Mouse (Mus musculus): ENCODE data around the gene Tspear. TPM values are rescaled to one million over a fixed set of nuclear protein-coding genes. Genes with fewer than 3 reads are reported as not detected.
"Not testable (repeated sequence)": the region's sequence is repeated elsewhere in the genome, so short reads cannot be mapped to it uniquely, and the experiment has no call there.

The Tspear gene
- total RNA-seq (2022): 1 to 10 TPM in 1 of 4 experiments, under 1 TPM in 3; 0.35 to 1.1 (median 0.74) TPM

DNA sequence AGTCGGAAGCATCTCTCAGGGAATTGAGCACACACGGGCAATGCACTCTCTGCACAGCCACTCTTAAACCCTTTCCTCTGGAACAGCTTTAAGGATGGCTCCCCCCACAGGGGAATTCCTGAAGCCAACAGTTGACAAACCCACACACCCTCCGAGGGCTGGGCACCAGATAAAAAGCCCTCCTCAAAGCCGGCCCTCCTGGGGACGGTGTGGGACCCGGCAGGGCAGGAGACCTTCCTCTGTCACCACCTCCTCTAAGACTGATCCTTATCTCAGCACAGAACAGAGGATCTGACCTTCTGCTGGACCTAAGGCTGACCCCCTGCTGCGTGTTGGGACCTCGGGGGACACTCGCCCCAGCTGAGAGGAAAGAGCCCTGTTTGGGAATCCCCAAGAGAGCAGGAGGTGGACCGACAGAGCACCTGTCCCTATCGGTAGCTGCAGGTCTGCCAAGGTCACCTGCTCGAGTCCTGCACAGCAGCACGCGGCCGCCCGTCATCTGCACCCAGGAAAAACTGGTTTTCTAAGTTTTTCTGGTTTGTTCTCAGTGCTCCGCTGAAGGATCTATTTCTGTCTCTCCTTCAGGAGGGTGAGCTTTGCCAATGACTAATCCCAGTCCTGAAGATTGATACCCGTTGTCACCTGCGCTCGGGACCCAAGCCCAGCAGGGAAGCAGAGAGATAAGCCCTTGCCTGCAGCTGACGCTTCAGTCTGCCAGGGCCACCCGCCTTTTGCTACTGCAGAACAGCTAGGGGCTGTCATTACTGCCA lies at the start of gene Tspear:
Gene Tspear (plus strand): TSS at position 675 of the 770 bp plus-strand sequence.
- DNase-seq (ENCODE audit: low spot score in 2 of 2): no peak

DNA sequence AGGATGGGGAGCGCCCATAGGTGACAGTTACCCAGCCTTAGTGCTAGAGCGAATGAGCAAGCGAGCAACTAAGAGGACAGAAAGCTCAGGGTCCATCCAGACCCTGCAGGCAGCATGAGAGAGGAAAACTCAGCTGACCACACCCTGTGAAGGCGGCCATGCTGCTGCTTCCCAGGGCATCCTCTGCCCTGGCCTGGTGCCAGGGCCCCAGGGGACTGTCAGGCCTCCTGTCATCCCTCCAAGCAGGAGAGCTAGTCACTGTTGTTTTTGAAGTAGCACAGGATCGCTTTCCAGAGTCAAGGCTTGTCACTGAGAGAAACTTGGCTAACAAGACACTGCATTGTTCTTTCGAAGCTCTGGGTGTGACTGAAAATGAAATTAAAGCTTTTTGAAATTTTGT lies 47.4 kb upstream of the Tspear start:
- DNase-seq (ENCODE audit: low spot score in 2 of 2): no peak

DNA sequence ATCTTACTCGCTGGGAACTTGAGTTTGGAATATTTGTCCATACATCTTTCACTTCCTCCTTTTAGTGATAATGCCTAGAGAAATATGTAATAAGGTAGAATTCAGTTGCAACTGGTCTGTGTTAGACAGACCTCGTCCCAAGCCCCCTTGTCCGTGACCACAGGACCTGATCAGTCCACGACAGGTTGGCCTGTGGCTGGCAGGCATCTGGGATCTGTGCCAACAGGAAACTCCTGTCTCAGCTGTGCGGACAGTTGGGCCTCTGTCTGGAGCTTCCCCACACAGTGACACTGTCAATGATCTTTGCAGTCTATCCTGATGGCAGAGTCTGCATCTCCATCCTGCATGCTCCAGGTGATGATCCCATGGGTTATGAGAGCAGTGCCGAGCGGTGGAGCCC lies 43.2 kb upstream of the Tspear start:
- no peak for DNase-seq (ENCODE audit: low spot score in 2 of 2)

DNA sequence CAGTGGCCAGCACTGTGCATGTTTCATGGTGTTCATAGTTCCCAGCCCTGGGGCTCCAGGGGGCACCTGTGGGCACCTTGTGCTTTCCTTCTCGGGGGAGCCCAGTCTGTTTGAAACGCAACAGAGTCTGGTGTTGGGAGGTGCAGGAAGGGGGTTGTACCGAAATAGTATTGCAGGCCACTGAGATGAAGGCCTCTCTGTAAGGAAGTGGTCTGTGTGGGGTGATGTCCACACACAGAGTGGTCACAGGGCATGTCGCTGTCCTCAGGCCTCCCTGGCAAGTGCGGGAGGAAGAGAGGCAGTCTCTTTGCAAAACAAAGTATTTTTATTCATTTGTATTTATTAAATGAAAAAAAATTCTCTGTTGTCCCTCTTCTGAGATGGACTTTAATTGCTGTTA lies 40.8 kb upstream of the Tspear start:
- no peak for DNase-seq (ENCODE audit: low spot score in 2 of 2)

DNA sequence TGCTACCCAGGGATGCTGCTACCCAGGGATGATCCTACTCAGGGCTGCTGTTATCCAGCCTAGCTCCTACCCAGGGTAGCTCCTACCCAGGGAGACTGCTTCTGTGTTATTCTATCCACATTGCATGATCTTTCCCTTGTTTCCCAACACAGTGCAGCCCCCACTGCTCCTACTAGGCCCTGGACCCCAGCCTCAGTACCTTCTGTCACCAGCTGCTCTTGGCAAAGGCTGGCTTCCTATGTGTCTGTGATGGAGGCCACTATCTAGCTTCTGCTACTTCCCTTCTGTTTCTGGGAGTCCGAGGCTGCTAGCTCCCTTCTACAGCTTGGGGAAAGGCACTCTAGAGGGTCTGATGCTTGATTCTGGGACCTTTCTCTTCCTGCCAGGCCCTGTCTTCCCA lies 38.9 kb upstream of the Tspear start:
- no peak for DNase-seq (ENCODE audit: low spot score in 2 of 2)

DNA sequence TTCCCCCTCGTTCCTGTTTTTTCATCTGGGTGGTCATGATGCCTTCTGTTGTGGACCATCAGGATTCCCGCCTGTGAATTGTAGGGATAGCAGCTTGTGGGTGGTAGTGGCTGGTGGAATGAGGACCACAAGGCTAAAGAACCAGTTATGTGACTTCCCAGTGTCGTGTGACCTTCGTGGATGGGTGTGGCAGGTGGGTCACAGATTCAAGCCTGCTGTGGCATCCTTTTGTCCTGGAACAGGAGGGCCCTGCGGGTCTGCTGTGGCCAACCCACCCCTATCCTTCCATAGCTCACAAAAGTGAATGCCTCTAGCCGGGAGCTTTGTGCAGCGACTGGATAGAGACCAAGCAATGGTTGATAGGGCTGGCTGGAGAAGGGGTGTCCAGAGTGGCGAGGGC lies 38.5 kb upstream of the Tspear start:
- no peak for DNase-seq (ENCODE audit: low spot score in 2 of 2)

DNA sequence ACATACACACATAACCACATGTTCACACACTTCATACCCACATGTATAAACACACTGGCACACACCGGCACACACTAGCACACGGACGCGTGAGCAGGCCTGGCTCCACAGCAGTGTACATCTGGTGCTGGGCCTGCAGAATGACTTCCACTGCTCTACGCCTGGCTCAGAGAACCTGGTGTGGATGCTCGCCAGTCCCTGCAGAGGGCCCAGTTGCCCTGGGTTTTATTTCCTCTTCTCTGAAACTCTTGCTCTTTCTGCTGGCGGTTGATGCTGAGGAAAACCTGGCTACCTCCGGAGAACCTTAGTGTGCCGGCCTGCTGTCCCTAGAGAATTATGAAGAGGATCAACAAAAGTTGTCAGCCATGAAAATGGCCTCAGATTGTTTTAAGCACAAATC lies 34.3 kb upstream of the Tspear start:
- no peak for DNase-seq (ENCODE audit: low spot score in 2 of 2)

DNA sequence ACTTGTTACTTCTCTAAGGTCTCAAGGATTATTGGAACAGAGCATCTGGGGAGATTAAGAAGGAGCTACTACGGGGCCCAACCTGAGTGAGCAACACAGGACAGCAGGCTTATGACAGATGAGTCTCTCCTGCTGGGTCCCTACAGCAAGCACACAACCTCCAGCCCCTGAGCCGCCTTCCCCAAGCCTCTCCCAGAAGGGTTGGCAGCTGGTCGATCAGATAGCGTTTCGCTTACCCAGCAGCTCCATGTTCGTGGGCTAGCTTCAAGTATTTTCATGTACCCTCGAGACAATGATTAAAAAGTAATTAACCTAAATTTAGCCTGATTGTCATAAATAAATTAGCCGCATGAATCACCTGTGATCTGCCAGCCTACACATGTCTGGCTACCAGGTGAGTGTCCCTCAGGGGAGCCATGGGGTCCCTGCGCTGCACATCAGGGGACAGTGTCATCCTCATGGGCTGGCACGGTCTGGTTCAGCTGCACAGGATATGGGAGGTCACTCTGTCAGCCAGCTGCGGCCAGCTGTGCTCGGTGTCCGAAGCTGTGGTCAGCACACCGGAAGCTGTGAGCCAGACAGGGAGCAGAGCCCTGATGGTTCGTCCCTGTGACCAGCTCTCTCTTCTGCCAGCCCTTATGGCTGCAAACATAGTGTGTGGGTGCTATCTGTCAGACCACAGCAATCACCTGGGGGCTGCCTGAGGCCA lies 27.9 kb upstream of the Tspear start:
- no peak for DNase-seq (ENCODE audit: low spot score in 2 of 2)

DNA sequence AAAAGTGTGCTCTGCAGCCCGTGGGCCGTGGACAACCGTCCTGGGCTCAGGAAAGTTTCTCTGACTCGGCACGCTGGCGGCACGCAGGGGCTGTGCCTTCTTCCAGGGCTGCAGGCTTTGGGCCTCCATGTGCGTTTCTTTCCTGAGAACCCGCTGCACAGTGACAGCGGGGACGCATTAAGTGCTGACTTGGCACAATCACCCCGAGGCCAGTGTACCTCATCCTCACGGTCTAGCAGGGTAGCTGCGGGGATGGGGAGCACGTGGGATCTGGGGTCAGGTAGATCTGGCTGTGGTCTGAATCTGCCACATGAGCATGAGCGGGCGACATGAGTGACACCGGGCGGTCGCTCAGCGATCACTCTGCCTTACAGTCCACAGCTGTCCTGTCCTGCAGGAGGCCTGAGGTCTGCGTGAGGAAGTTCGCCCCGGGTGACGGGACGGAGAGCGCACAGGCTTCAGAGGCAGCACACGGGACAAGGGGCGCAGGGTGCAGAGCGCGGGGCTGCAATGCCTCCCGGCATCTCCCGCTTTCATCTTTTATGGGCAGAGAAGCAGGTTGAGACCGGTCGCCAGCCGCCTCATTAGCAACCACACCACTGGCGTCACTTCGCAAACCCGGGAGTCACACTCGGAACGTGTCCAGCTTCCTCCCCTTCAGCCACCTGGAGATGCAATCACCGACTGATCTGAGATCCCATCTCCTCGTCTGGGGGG lies 22.3 kb upstream of the Tspear start:
- DNase-seq (ENCODE audit: low spot score in 2 of 2): no peak

DNA sequence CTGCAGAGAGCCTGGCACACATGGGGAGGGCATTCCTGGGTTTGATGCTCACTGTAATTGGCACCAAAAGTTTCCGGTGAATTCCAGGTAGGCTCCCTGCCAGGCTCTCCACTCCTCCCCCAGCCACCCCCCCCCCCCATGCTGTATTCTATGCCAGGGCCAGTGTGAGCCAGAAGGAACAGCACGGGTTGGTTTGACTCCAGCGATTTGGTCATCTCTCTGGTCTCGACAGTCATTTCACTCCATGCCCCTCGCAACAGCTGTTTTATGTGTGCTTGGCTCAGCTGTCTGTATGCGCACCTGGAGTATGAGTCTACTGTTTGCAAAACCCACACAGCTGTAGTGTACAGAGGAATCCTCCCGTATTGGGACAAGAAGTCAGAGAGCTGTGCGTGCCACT lies 20.0 kb upstream of the Tspear start:
- DNase-seq (ENCODE audit: low spot score in 2 of 2): no peak

DNA sequence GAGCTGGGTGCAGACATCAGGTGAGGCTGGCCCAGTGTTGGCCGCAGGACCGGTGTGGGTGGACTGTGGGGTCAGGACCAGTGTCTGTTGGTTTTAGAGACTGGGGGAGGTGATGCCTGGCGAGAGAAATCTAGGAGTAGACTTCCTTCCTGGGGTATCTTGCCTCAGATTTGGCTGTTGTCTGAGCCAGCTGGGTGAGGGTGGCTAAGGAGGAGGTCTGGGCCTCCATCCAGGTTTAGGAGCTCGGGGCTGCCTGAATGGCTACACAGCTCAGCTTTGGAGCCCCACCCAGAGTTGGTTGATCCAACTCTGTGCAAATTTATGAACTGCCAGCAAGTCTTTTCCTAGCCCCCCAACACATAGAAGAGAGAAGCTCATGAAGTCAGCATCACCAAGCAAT lies 19.0 kb upstream of the Tspear start:
- DNase-seq (ENCODE audit: low spot score in 2 of 2): peak in 1 of 2 experiments; percentile 43

DNA sequence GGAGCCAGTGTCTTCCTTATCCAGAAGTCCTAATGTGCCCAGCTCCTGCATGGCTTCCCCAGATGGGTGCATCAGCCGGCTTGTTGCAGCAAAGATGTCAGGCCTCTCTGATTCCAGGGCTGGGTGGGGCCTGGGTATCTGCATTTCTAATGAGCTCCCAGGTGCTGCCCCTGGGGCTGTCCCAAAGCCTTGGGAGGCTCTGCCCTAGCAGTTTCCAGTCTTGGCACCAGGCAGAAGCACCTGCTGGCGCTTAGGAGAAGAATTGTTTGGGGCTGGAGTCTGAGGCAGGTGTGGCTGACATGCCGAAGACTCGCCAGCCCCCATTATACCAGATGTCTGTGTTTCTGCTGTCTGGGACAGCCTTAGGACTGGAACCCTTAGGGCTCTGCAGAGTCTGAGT lies 15.7 kb upstream of the Tspear start:
- DNase-seq (ENCODE audit: low spot score in 2 of 2): no peak

DNA sequence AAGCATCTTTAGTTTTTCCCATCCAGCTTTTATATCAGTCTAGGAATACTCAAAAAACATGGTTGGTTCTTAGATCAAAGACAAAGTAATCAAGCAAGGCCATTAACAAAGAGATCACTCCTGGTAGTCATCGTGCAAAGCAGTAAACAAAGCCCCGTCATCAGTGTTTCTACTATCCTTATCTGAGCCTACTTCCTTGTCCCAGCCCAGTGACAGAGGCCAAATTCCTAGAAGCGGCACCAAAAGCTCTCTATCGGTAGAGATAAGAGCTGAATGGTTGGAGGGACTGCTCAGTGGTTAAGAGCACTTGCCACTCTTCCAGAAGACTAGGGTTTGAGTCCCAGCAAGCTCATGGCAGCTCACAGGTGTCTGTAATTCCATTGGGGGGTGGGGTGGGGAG lies 14.8 kb upstream of the Tspear start:
- no peak for DNase-seq (ENCODE audit: low spot score in 2 of 2)

DNA sequence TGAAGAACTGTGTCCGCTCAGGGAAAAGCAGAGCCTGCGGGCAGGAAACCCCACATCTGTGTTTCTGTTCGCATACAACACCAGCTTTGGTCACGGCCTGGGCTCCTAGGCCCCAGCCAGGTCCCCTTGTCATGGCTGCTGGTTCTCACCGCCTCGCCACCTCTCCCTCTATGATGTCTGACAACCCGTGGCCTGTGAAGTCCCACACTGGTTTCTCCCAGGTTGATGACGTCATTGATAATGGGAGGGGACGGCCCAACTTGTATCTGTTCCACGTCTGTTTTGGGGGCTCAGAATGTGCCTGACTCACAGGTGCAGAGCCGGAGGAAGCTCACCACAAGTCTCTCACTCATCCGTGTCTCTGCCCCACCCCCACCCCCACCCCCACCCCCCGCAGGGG lies 12.6 kb upstream of the Tspear start:
- DNase-seq (ENCODE audit: low spot score in 2 of 2): no peak

DNA sequence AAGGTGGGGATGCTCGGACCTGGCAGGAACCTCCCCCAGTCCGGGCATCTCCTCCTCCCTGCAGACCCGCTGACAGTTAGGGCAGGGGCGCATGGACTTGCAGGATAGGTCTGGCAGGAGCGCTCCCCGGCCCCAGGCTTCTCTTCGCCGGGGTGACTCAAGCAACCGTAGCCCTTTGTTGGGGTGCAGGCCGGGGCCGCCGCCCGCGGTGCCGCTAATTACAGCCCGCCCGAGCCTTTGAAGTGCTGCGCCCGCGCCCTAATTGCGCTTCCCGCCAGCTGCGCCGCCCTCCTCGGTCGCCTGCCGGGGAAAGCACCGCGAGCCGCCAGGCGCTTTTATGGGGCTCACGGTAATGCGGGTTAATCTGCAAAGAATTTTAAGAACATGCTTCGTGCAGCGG lies 8.8 kb upstream of the Tspear start:
- DNase-seq (ENCODE audit: low spot score in 2 of 2): no peak

DNA sequence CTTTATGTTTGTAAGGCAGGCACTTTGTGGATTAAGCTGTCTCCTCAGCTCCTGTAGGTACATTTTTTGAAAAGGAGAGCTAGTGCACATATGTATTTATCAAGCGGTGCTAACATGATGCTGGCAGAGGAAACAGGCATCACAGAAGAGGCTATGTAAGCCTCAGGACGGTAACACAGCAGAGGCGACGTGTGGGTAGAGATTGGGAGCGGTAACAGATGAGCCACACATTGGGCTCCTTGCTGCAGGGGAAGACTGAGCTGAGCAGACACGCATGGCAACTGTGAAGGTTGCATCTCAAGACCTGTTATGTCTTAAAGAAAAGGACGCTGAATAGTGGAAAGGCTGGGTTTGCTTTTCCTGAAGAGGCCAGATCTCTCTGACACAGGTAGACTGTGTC lies 3.4 kb upstream of the Tspear start:
- peak in 1 of 2 experiments; percentile 17 for DNase-seq (ENCODE audit: low spot score in 2 of 2)

DNA sequence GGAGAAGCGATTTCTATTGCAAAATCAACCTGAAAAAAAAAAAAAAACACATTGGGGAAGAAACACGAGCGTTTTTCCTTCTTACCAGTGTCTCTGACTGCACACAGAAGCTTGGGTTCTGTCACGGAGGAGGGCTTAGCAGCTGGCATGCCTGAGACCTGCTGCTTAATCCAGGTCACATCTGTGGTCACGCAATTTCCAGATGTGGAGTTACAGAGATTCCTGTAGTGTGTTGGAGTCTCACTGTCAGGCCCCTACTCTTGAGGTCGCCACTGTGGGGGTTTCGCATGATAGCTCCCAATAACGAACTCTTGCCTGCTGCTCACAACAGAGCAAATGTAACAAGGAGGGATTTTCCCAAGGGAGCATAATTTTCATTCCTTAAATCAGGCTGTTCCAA lies 2.2 kb upstream of the Tspear start:
- no peak for DNase-seq (ENCODE audit: low spot score in 2 of 2)

DNA sequence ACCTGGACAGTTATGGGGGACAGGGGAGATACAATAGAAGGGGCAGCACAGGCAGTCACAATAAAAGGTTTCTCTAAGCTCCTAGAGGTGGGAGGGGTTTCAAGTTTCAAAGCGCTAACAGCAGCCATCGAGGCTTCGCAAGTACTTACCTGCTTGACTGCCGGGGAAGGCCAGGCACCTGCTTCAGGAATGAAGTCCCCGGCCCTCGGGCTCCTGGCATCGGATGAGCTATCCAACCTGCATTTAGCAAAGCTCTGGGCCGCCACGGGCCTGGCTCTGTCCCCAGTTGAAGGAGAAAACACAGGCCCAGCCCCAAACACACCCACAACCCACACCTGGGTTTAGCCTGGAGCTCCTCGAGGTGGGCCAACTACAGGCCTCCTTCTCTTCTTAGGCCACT lies 652 bp downstream of the Tspear start:
- no peak for DNase-seq (ENCODE audit: low spot score in 2 of 2)

DNA sequence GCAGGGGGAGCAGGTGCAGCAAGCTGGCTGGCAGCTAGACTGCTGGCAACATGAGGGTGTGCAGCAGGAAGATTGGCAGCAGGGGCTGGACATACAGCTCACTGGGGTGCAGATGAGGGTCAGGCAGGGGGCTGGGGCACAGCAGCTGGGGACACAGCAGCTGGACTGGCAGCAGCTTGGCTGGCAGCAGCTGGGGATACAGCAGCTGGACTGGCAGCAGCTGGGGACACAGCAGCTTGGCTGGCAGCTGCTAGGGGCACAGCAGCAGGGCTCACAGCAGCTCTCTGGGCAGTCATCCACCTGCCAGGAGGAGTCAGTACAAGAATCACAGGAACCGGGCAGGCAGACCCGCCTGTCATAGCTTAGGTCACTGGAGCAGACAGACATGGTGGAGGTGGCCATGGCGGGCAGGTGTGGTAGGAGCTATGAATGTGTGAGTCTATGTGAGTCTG lies 4.0 kb downstream of the Tspear start, which contains the start of gene Gm19402:
Gene Gm19402 (minus strand): TSS at position 402 of the 452 bp plus-strand sequence.
- not testable (repeated sequence) for DNase-seq (ENCODE audit: low spot score in 2 of 2)

DNA sequence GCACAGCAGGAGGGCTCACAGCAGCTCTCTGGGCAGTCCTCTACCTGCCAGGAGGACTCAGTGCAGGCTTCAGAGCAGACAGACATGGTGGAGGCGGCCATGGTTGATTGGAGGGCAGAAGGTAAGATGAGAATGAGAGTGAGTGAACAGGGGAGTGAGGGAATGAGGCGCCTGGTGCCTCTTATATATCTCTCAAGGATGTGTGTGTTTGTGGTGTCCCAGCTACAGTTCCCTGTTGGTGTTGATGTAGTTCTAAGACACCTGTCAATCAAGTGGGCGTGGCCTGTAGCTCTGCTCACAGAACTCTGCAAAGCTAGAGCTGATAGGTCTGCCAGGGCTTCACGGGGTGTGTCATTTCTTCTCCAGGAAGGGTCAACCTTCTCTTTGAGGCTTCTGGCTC lies 10.8 kb downstream of the Tspear start, which contains the start of gene Gm9508:
Gene Gm9508 (minus strand): TSS at position 101 of the 400 bp plus-strand sequence.
- DNase-seq (ENCODE audit: low spot score in 2 of 2): no peak

DNA sequence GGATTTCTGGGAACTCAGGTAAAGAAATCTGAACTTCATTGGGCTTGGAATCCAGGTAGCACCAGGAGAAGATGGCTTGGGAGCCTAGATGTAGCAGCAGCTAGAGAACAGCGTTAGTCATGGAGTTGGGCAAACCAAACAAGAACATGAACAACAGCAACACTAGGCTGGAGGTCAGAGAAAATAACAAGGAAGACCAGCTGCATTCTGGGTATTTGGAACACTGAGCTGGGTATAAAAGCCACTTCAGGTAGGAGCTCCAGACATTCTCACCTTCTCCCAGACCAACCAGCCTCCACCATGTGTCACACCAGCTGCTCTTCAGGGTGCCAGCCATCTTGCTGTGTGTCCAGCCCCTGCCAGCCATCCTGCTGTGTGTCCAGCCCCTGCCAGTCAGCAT lies 20.0 kb downstream of the Tspear start, which contains the start of gene Gm10272:
Gene Gm10272 (plus strand): TSS at position 301 of the 400 bp plus-strand sequence.
- no peak for DNase-seq (ENCODE audit: low spot score in 2 of 2)

DNA sequence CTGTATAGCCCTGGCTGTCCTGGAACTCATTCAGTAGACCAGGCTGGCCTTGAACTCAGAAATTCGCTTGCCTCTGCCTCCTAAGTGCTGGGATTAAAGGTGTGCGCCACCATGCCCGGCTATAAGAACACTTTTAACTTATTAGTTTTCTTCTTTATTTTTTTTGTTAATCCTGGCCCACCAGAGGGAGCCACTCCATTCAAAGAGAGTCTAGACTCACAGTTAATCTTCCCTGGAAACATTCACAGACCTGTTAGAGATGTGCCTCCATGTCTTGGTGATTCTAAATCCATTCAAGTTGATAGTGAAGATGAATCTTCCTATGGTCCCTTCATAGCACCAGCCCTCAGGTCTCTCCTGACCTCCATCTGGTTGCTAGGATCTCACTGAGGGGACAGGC lies 23.5 kb downstream of the Tspear start:
- DNase-seq (ENCODE audit: low spot score in 2 of 2): no peak

All from left cerebral cortex, adult 8-10 months (tissue).